Mouse (Mus musculus) ES-Bruce4 (cell line): ENCODE data around the gene Chrna9.

ENCODE experiments used
- CTCF ChIP-seq: IDR thresholded peaks from one replicate; pipeline ENCODE4 v1.8.1; 2011; ENCODE audit warnings: low read depth, low read length
- EP300 ChIP-seq: IDR thresholded peaks from 2 replicates; pipeline ENCODE4 v1.6.1; 2011; ENCODE audit warnings: low read depth, low read length; ENCODE audit not compliant: insufficient read depth
- POLR2A ChIP-seq: IDR thresholded peaks from one replicate; pipeline ENCODE4 v1.8.1; 2011; ENCODE audit warnings: low read length; ENCODE audit not compliant: insufficient read depth

DNA sequence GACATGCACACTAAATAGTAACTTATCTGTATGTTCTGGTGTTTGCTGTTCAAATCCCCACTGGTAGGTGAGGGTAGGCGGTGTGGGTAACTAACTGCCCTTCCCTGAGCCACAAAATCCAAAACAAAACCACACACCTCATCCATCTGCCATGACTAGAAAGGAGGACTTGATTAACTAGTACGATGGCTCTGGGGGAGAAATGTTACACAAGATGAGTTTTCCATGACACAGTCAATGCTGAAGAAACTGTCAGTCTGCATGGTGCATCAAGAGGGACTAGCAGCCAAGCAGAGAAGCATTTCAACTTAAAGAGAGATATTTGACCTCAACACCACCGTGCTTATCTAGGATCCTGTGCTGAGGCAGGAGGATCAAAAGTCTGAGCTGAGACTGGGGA lies 36.0 kb upstream of the Chrna9 start:
- no peak for TF ChIP-seq CTCF
- no peak for TF ChIP-seq POLR2A
- TF ChIP-seq EP300 = no peak
